Mouse (Mus musculus) neural tube, embryonic 14.5 days (tissue): ENCODE data around the gene Magi3. TPM values are rescaled to one million over a fixed set of nuclear protein-coding genes. Genes with fewer than 3 reads are reported as not detected.

Experiments used
- ATAC-seq: fragments of 200-750 bp; cut with Nextera tagmentation; 2 replicates; pipeline ENCODE4 v1.8.0; 2017; ENCODE audit warnings: low read depth, mild to moderate bottlenecking, moderate TSS enrichment, moderate library complexity
- H3K27ac ChIP-seq: fragments of 300-500 bp; sonication (generic); 2 replicates; pipeline ENCODE4 v1.5.1; 2014; ENCODE audit warnings: low read depth, mild to moderate bottlenecking, control low read depth, low read length, moderate library complexity, mixed read lengths
- H3K27me3 ChIP-seq: fragments of 300-500 bp; sonication (generic); 2 replicates; pipeline ENCODE4 v1.6.1; 2014; ENCODE audit warnings: low read length; ENCODE audit not compliant: control insufficient read depth, insufficient read depth
- H3K36me3 ChIP-seq: fragments of 300-500 bp; sonication (generic); 2 replicates; pipeline ENCODE4 v1.6.1; 2014; ENCODE audit warnings: low read length, mixed read lengths; ENCODE audit not compliant: control insufficient read depth, insufficient read depth
- H3K4me1 ChIP-seq: fragments of 300-500 bp; sonication (generic); 2 replicates; pipeline ENCODE4 v1.6.1; 2014; ENCODE audit warnings: low read length; ENCODE audit not compliant: control insufficient read depth, insufficient read depth
- H3K4me2 ChIP-seq: fragments of 300-500 bp; sonication (generic); 2 replicates; pipeline ENCODE4 v1.6.1; 2014; ENCODE audit warnings: mild to moderate bottlenecking, low read depth, low read length, control low read depth
- H3K4me3 ChIP-seq: fragments of 300-500 bp; sonication (generic); 2 replicates; pipeline ENCODE4 v1.5.1; 2014; ENCODE audit warnings: low read depth, low read length, control low read depth, mixed read lengths
- H3K9ac ChIP-seq: fragments of 300-500 bp; sonication (generic); replicated peaks from 2 replicates; pipeline ENCODE4 v1.6.1; 2014; ENCODE audit warnings: low read depth, mild to moderate bottlenecking, control low read depth, low read length, mixed read lengths
- H3K9me3 ChIP-seq: fragments of 300-500 bp; sonication (generic); 2 replicates; pipeline ENCODE4 v1.6.1; 2016; ENCODE audit warnings: low read length; ENCODE audit not compliant: control insufficient read depth
- WGBS: fragments of 180-500 bp; shearing (Covaris S2); extraction: QIAGEN DNeasy Blood & Tissue Kit; methylation state at CpG from one replicate; pipeline ENCODE4 v1.1.7; 2014; 5-methylcytosine and 5-hydroxymethylcytosine counted together
- polyA plus RNA-seq: library from polyadenylated mRNA; unstranded; fragments of >200 nt; fragmentation: Nextera tagmentation; extraction: Ambion mirVana; gene quantifications from 2 replicates; pipeline ENCODE4 v1.2.1, GENCODE M21; 2014

Magi3 gene
- polyA plus RNA-seq, 1 experiment from 2014 or later = 10.6 TPM

- Histone ChIP-seq H3K9ac (no peak overlapping the region), H3K4me1 (no peaks in the 10 kb centered on the region), H3K27ac (no peak overlapping the region), H3K27me3 (no peaks in the 10 kb centered on the region), H3K4me3 (no peak overlapping the region), H3K9me3 (no peaks in the 10 kb centered on the region), H3K36me3 (no peaks in the 10 kb centered on the region), H3K4me2 (no peak overlapping the region)
- ATAC-seq = no peak
- WGBS = 84% methylated on average over 6 of the region's 6 CpGs
Observed at GRCm38 (mm10) chr3:104243972-104244371, 23.8 kb upstream of the Magi3 start.

DNA sequence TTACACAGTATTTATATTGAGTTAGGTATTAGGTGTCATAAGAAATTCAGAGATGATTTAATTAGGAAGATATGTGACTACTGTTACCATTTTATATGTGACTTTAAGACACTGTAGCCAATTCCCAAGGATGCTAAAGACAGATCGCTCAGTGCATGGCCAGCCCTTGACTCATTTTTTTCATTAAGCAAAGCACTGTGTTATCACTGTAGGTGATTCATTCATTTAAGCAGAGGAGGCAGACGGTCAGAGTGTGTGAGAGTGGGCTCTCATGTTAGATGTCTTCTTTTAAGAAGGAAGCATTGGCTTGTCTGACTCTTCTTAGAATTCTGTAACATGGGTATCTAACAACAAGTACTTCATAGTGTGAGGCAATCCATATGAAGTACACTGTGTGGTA is 19.6 kb upstream of the Magi3 start:
- H3K4me2 ChIP-seq = no peak overlapping the region
- H3K36me3 ChIP-seq = no peaks in the 10 kb centered on the region
- no peak for ATAC-seq
- no peaks in the 10 kb centered on the region for H3K9me3 ChIP-seq
- WGBS = 92% methylated on average over 2 of the region's 2 CpGs
- no peak overlapping the region for H3K4me3 ChIP-seq
- 0 out of 2 replicates have a peak, but pooled peaks cover 5% of the 10 kb centered on the region for H3K4me1 ChIP-seq
- no peak overlapping the region for H3K9ac ChIP-seq
- H3K27me3 ChIP-seq = no peaks in the 10 kb centered on the region
- no peak overlapping the region for H3K27ac ChIP-seq

GRCm38 (mm10) chr3:104239376-104239775 is 19.2 kb upstream of the Magi3 start:
- WGBS = 83% methylated on average over 2 of the region's 2 CpGs
- ATAC-seq = no peak
- no peak overlapping the region for H3K9ac ChIP-seq

GRCm38 (mm10) chr3:104237846-104238440 is 17.8 kb upstream of the Magi3 start:
- H3K4me3 ChIP-seq = no peak overlapping the region
- peak overlapping the region; percentile 67 for H3K27ac ChIP-seq
- H3K27me3 ChIP-seq = no peaks in the 10 kb centered on the region
- H3K36me3 ChIP-seq = no peaks in the 10 kb centered on the region
- peak overlapping the region; percentile 18; the same call in 1 of the 2 replicates for H3K4me2 ChIP-seq
- WGBS = 28% methylated on average over 10 of the region's 10 CpGs
- no peaks in the 10 kb centered on the region for H3K9me3 ChIP-seq
- H3K4me1 ChIP-seq = 0 out of 2 replicates have a peak, but pooled peaks cover 5% of the 10 kb centered on the region
- H3K9ac ChIP-seq = 0 out of 2 replicates have a peak overlapping the region, but pooled peaks have one; percentile 16
- peak; percentile 81 for ATAC-seq

More at GRCm38 (mm10) chr3:104239376-104239775, 19.2 kb upstream of the Magi3 start:
- no peak overlapping the region for H3K27ac ChIP-seq
- no peaks in the 10 kb centered on the region for H3K9me3 ChIP-seq
- no peaks in the 10 kb centered on the region for H3K36me3 ChIP-seq
- no peaks in the 10 kb centered on the region for H3K27me3 ChIP-seq
- no peak overlapping the region for H3K4me2 ChIP-seq
- H3K4me1 ChIP-seq = 0 out of 2 replicates have a peak, but pooled peaks cover 5% of the 10 kb centered on the region
- no peak overlapping the region for H3K4me3 ChIP-seq

DNA sequence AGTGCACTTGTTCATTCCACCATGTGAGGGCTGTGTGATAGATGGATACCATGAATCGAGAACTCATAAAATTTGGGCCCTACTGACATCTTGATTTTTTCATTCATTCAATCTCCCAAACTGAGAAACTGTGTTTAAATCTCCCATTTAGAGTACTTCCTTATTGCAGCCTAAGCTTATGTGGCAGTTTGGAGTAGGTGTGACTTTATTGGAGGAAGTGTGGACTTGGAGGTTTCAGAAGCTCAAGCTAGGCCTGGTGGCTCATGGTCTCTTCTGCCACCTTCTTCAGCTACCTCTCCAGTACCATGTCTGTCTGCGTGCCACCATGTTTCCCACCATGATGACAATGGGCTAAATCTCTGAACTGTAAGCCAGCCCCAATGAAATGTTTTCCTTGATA is 15.9 kb upstream of the Magi3 start:
- H3K9me3 ChIP-seq = no peaks in the 10 kb centered on the region
- WGBS = 96% methylated on average over 2 of the region's 2 CpGs
- no peak for ATAC-seq
- H3K4me1 ChIP-seq = 0 out of 2 replicates have a peak, but pooled peaks cover 5% of the 10 kb centered on the region
- no peak overlapping the region for H3K9ac ChIP-seq
- H3K27me3 ChIP-seq = no peaks in the 10 kb centered on the region
- no peak overlapping the region for H3K27ac ChIP-seq
- no peaks in the 10 kb centered on the region for H3K36me3 ChIP-seq
- H3K4me2 ChIP-seq = no peak overlapping the region
- H3K4me3 ChIP-seq = no peak overlapping the region

DNA sequence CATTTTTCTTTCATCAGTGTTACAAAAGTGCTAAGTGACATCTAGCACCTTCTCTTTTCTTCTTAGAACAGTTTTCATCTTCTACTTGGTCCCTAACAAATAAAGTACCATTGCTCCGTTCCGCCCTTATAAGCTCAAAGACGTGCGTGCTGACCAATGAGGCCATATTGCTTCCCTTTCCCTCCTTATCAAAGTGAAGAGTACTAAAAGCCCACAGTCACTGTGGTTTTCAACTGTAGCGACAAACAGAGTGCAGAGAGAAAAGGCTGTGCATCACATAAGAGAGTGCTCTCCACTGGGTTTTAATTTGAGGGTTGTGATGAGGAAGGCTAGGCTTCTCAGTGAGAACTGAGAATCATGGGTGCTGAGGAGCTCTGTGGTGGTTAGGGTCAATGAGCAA is 14.9 kb upstream of the Magi3 start:
- Histone ChIP-seq H3K27me3 (no peaks in the 10 kb centered on the region), H3K4me3 (no peak overlapping the region), H3K9me3 (no peaks in the 10 kb centered on the region), H3K4me1 (0 out of 2 replicates have a peak, but pooled peaks cover 5% of the 10 kb centered on the region), H3K9ac (no peak overlapping the region), H3K36me3 (no peaks in the 10 kb centered on the region), H3K4me2 (no peak overlapping the region), H3K27ac (no peak overlapping the region)
- WGBS = 96% methylated on average over 5 of the region's 5 CpGs
- ATAC-seq = no peak

GRCm38 (mm10) chr3:104233366-104234312 is 13.5 kb upstream of the Magi3 start:
- no peak for ATAC-seq
- WGBS = 83% methylated on average over 7 of the region's 7 CpGs
- Histone ChIP-seq H3K4me1 (0 out of 2 replicates have a peak, but pooled peaks cover 5% of the 10 kb centered on the region), H3K27ac (no peak overlapping the region), H3K27me3 (no peaks in the 10 kb centered on the region), H3K4me2 (no peak overlapping the region), H3K36me3 (no peaks in the 10 kb centered on the region), H3K9ac (no peak overlapping the region), H3K4me3 (no peak overlapping the region), H3K9me3 (no peaks in the 10 kb centered on the region)

DNA sequence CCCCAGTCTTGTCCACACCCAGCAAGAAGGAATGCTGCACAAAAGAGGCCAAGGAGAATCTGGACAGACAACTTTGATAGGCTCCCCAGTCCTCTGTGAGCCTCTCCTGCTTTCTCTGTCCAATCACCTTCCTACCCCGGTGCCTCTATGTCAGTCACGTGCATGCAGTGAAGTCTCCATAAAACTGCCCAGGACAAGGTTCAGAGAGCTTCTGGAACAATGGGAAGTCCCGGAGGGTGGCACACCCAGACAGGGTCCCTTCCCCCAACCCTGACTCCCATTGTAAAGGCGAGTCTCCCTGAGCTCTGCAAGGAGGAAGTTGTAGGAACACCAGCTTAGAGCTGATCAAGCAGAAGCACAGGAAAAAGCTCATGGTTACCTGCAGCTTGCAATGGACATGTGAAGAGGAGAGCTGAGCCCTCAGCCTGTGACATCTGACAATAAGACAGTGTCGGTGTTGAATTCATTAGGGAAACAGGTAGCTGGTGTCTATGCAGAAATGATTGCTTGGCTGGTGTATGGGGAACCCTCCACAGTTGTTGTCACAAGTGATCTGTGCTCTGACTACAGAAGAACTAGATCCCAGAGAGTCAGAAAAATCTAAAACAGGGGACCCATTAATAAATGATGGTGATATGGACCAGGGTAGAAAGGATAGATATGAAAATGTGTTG is 7.4 kb upstream of the Magi3 start:
- no peak for ATAC-seq
- Histone ChIP-seq H3K4me2 (no peak overlapping the region), H3K9me3 (no peaks in the 10 kb centered on the region), H3K4me3 (no peak overlapping the region), H3K36me3 (no peaks in the 10 kb centered on the region), H3K4me1 (no peaks in the 10 kb centered on the region), H3K9ac (no peak overlapping the region), H3K27me3 (no peaks in the 10 kb centered on the region), H3K27ac (no peak overlapping the region)
- 13% methylated on average over 5 of the region's 5 CpGs for WGBS
